20 mouse cellular contexts compared by ENCODE assay signal in the genomic region with DNA sequence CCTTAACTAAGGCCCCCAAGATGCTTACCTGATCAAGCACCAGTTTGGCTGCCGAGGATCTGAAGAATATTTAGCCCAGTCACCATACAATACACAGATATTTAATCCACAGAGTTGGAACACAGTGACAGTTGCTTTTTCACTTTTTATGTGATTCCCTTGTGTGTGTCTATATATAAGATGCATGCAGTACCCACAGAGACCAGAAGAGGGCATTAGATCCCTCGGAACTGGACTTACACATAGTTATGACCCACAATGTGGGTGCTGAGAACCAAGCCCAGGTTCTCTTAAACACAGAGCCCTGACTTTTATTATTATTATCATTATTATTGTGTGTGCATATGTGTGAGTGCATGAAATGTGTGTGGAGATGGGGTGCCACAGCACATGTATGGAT.
DNase-seq lines count a peak whose midpoint lies in the region; ATAC-seq and TF ChIP-seq lines count a peak whose summit lies in the region.
"Had no signal": no experiment of that assay in that cellular context is flagged by ENCODE, and none has a peak within 500 bp of the region (broad histone marks: within the 10 kb centered on the region; RNA-seq: fewer than 3 reads in every experiment).

No protein-coding gene starts in this region.

- peak; percentile 43 for TF ChIP-seq RAD21 in MEL (IDR thresholded peaks at IDR 0.05; ENCODE audit: low read depth, low read length)

- H3K4me1 ChIP-seq in lung, embryonic 14.5 days (ENCODE audit: insufficient read depth) = no peaks in the 10 kb centered on the region
- H3K4me1 ChIP-seq in MEL (ENCODE audit: control insufficient read depth in 1 of 2, insufficient read depth in 2 of 2, low read length in 2 of 2) = no peaks in the 10 kb centered on the region
- H3K4me1 ChIP-seq in stomach, postnatal 0 days (replicated peaks; ENCODE audit: control insufficient read depth, insufficient read depth) = no peaks in the 10 kb centered on the region
- no peaks in the 10 kb centered on the region for H3K4me1 ChIP-seq in midbrain, embryonic 15.5 days
- H3K4me1 ChIP-seq: limb, embryonic 15.5 days; lung, embryonic 15.5 days had no signal

- no peaks in the 10 kb centered on the region for H3K27me3 ChIP-seq in lung, embryonic 14.5 days (ENCODE audit: insufficient read depth, low read length)
- peaks cover 2 to 3% of the 10 kb centered on the region in 2 experiments for H3K27me3 ChIP-seq in MEL (ENCODE audit: control insufficient read depth in 1 of 2, insufficient read depth in 2 of 2, low read length in 2 of 2)
- H3K27me3 ChIP-seq in stomach, postnatal 0 days (ENCODE audit: control insufficient read depth, insufficient read depth, low read length) = no peaks in the 10 kb centered on the region
- no peaks in the 10 kb centered on the region for H3K27me3 ChIP-seq in midbrain, embryonic 15.5 days (replicated peaks)
- H3K27me3 ChIP-seq: limb, embryonic 15.5 days; lung, embryonic 15.5 days had no signal

- 95% methylated on average over 2 of the region's 2 CpGs for WGBS in lung, embryonic 14.5 days
- WGBS in stomach, postnatal 0 days = 85% methylated on average over 2 of the region's 2 CpGs
- 89% methylated on average over 2 of the region's 2 CpGs for WGBS in midbrain, embryonic 15.5 days

- no peak overlapping the region for H3K4me3 ChIP-seq in lung, embryonic 14.5 days (ENCODE audit: low read depth, low read length)
- no peak overlapping the region for H3K4me3 ChIP-seq in MEL (ENCODE audit: control insufficient read depth in 1 of 2, insufficient read depth in 1 of 2, low read depth in 2 of 2, low read length in 2 of 2)
- H3K4me3 ChIP-seq in stomach, postnatal 0 days (ENCODE audit: low read depth, low read length) = no peak overlapping the region
- H3K4me3 ChIP-seq in midbrain, embryonic 15.5 days = no peak overlapping the region
- H3K4me3 ChIP-seq: limb, embryonic 15.5 days; lung, embryonic 15.5 days had no signal

- H3K36me3 ChIP-seq in lung, embryonic 14.5 days (ENCODE audit: insufficient read depth) = no peaks in the 10 kb centered on the region
- H3K36me3 ChIP-seq in MEL (ENCODE audit: control insufficient read depth in 1 of 2, insufficient read depth in 2 of 2, low read length in 2 of 2) = no peaks in the 10 kb centered on the region
- H3K36me3 ChIP-seq in stomach, postnatal 0 days (ENCODE audit: control insufficient read depth, insufficient read depth, low read length) = no peaks in the 10 kb centered on the region
- H3K36me3 ChIP-seq in midbrain, embryonic 15.5 days (replicated peaks) = no peaks in the 10 kb centered on the region
- H3K36me3 ChIP-seq: limb, embryonic 15.5 days; lung, embryonic 15.5 days had no signal

- ATAC-seq in lung, embryonic 14.5 days (ENCODE audit: insufficient read depth) = no peak
- ATAC-seq in stomach, postnatal 0 days (ENCODE audit: low FRiP score, low TSS enrichment) = no peak
- no peak for ATAC-seq in midbrain, embryonic 15.5 days (replicated peaks)

- no peak overlapping the region for H3K9ac ChIP-seq in lung, embryonic 14.5 days
- H3K9ac ChIP-seq in MEL (ENCODE audit: control insufficient read depth, low read depth, low read length, poor library complexity, severe bottlenecking) = no peak overlapping the region
- no peak overlapping the region for H3K9ac ChIP-seq in stomach, postnatal 0 days (ENCODE audit: low read length)
- no peak overlapping the region for H3K9ac ChIP-seq in midbrain, embryonic 15.5 days
- H3K9ac ChIP-seq: hindbrain, embryonic 14.5 days; limb, embryonic 15.5 days; lung, embryonic 15.5 days had no signal

- DNase-seq in heart, adult 11 months = peak; percentile 66
- no peak for DNase-seq in heart, adult 18-20 months
- DNase-seq in lung, embryonic 14.5 days = no peak
- no peak for DNase-seq in lung, postnatal 25 days (ENCODE audit: low spot score)
- DNase-seq in MEL (ENCODE audit: low read depth, low spot score) = peak; percentile 58
- DNase-seq in stomach, postnatal 0 days (ENCODE audit: low spot score) = no peak
- DNase-seq in kidney, adult 9 months = no peak
- DNase-seq: cerebellum, adult 11 months; cerebellum, postnatal 14 days; gastrocnemius, postnatal 14 days; heart, postnatal 14 days; kidney, adult 2 months; kidney, postnatal 36 days; right cerebral cortex, postnatal 14 days; thymus, postnatal 14 days had no signal

- no peak overlapping the region for H3K27ac ChIP-seq in lung, embryonic 14.5 days (ENCODE audit: low read depth)
- H3K27ac ChIP-seq in MEL (ENCODE audit: control insufficient read depth, low read depth, low read length) = no peak overlapping the region
- H3K27ac ChIP-seq in stomach, postnatal 0 days (replicated peaks) = no peak overlapping the region
- no peak overlapping the region for H3K27ac ChIP-seq in midbrain, embryonic 15.5 days
- H3K27ac ChIP-seq: hindbrain, embryonic 14.5 days; limb, embryonic 15.5 days; lung, embryonic 15.5 days had no signal

- peak; percentile 14; the same call in 1 of the 2 replicates for TF ChIP-seq CTCF in lung, embryonic 14.5 days (IDR thresholded peaks at IDR 0.05; ENCODE audit: low read depth)
- peak in 2 of 3 experiments; percentile 49 to 50; a peak in 4 of 6 replicates for TF ChIP-seq CTCF in MEL (IDR thresholded peaks at IDR 0.05 in 2 of 3, conservative IDR thresholded peaks at IDR 0.05 in 1 of 3; ENCODE audit: control insufficient read depth in 1 of 3, insufficient read depth in 1 of 3, low read depth in 2 of 3, low read length in 3 of 3, poor library complexity in 1 of 3, severe bottlenecking in 1 of 3)
- peak; percentile 33 for TF ChIP-seq CTCF in stomach, postnatal 0 days (IDR thresholded peaks at IDR 0.05; ENCODE audit: low read depth)

- TF ChIP-seq POLR2A in MEL (IDR thresholded peaks at IDR 0.05; ENCODE audit: control insufficient read depth in 1 of 2, insufficient read depth in 1 of 2, low read depth in 1 of 2, low read length in 2 of 2, poor library complexity in 1 of 2) = no peak

- no peak for TF ChIP-seq EP300 in MEL (IDR thresholded peaks at IDR 0.05; ENCODE audit: low read depth in 1 of 2, low read length in 2 of 2)
- TF ChIP-seq EP300 in stomach, postnatal 0 days (optimal IDR thresholded peaks at IDR 0.05) = no peak

- no peak overlapping the region for H3K4me2 ChIP-seq in lung, embryonic 14.5 days
- no peak overlapping the region for H3K4me2 ChIP-seq in stomach, postnatal 0 days (replicated peaks; ENCODE audit: low read depth)
- H3K4me2 ChIP-seq in midbrain, embryonic 15.5 days = no peak overlapping the region
- H3K4me2 ChIP-seq: heart, embryonic 11.5 days; hindbrain, embryonic 14.5 days; limb, embryonic 15.5 days; lung, embryonic 15.5 days had no signal

- H3K9me3 ChIP-seq in lung, embryonic 14.5 days (ENCODE audit: low read depth, low read length) = no peaks in the 10 kb centered on the region
- no peaks in the 10 kb centered on the region for H3K9me3 ChIP-seq in MEL (replicated peaks; ENCODE audit: insufficient read depth, low read length)
- no peaks in the 10 kb centered on the region for H3K9me3 ChIP-seq in stomach, postnatal 0 days (ENCODE audit: control insufficient read depth, low read length)
- H3K9me3 ChIP-seq in midbrain, embryonic 15.5 days = no peaks in the 10 kb centered on the region
- H3K9me3 ChIP-seq: limb, embryonic 15.5 days had no signal

- H3K79me2 ChIP-seq in MEL (ENCODE audit: control insufficient read depth, insufficient read depth, low read length, poor library complexity) = no peaks in the 10 kb centered on the region

TF ChIP-seq in MEL, 35 proteins besides CTCF, POLR2A, EP300 and RAD21:
- TF ChIP-seq KAT2A (conservative IDR thresholded peaks at IDR 0.05; ENCODE audit: low read depth, low read length) = no peak
- TF ChIP-seq SMC3 (IDR thresholded peaks at IDR 0.05; ENCODE audit: low read depth, low read length) = peak; percentile 32
- TF ChIP-seq ZC3H11A (IDR thresholded peaks at IDR 0.05; ENCODE audit: low read depth, low read length) = peak; percentile 20; the same call in 1 of the 2 replicates

Comparison
In these comparisons a context has a peak if more than half of its experiments do, and no peak if none do; other contexts are left out.
1. DNase-seq: peak in heart, adult 11 months (single experiment) and MEL (single experiment); none in heart, adult 18-20 months (0 of 2), lung, embryonic 14.5 days (single experiment), lung, postnatal 25 days (single experiment), stomach, postnatal 0 days (single experiment) and kidney, adult 9 months (single experiment).
2. Peak in every context shown above with its lines, with median percentiles within 50 percentile points of each other: CTCF ChIP-seq.